Mouse (Mus musculus): ENCODE results near the gene Topors. TPM values are rescaled to one million over a fixed set of nuclear protein-coding genes. Genes with fewer than 3 reads are reported as not detected.

Topors gene
- polyA plus RNA-seq, 1 experiment from 2014 or later, result 35.0 TPM

DNA sequence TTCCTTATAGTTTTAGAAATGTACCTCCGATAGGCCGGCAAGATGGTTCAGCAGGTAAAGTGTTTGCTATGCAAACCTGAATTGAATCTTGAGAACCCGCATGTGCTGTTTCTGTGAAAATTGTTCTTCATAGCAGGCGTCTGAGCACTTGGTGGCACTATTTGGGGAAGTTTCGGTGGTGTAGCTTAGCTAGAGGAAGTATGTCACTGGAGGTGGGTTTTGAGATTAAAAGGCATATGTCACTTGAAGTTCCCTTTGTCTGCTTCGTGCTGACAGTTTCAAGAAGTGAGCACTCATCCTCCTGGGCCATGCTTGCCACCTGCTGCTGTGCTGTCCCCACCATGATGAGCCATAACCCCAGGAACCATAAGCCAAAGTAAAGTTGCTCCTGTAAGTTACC lies 17.8 kb upstream of the Topors start:
- Histone ChIP-seq H3K36me3 (no peaks in the 10 kb centered on the region), H3K27ac (no peak overlapping the region), H3K27me3 (no peaks in the 10 kb centered on the region), H3K4me1 (replicated peaks) (no peaks in the 10 kb centered on the region), H3K4me3 (replicated peaks) (no peak overlapping the region), H3K9me3 (no peaks in the 10 kb centered on the region), H3K9ac (replicated peaks) (no peak overlapping the region), H3K4me2 (replicated peaks) (no peak overlapping the region)
- no peak for ATAC-seq
- WGBS, result 79% methylated on average over 6 of the region's 6 CpGs

DNA sequence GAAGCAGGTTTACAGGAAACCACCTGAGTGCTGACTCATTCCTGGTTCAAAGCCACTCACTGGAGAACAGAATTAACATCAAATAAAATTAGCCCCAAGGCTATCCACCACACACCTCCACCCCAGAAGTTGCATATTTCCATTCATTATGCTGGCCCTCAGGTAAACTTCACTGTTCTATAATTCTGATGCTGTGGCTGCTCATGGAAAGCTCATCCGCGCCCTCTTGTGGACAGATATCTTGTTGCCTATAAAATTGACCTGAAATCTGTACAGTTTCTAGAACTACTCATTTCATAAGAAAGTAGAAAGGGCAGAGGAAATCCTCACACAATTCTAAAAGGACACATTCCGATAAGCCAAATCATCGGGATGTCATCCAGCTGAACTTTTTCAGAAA lies 15.9 kb upstream of the Topors start:
- no peaks in the 10 kb centered on the region for H3K36me3 ChIP-seq
- no peak overlapping the region for H3K27ac ChIP-seq
- 20% methylated on average over 4 of the region's 4 CpGs for WGBS
- H3K4me2 ChIP-seq (replicated peaks), result no peak overlapping the region
- H3K27me3 ChIP-seq, result no peaks in the 10 kb centered on the region
- H3K9ac ChIP-seq (replicated peaks), result no peak overlapping the region
- H3K4me1 ChIP-seq (replicated peaks), result no peaks in the 10 kb centered on the region
- H3K9me3 ChIP-seq, result no peaks in the 10 kb centered on the region
- H3K4me3 ChIP-seq (replicated peaks), result no peak overlapping the region
- no peak for ATAC-seq

DNA sequence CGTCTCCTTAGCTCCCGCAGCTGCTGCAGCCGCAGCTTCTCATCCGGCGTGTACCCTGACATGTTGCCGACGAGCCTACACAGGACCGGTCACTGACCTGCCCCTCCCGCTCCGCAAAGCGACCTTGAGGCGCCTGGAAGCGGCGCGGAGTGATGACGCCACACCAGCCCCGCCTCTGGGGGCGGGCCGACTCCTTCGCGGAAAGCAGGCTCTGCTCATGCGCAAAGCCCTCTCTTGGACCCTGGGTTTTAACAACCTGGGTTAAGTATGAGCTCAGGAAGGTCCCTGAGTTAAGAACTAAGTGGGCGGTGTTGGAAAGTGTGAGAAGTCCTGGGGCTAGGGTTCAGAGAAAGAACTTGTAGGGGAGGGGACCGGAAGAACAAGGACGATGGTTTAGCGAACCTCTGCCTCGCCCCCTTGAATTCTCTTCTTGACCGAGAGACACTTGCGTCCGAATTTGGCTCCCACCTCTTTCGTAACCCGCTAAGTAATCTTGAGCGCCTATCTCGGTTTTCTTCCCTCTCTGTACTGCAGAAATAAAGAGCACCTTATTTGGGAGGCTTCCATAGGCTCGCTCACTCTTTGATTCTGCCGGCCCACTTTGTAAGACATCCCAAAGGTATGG lies 9.7 kb upstream of the Topors start, which contains the start of gene Ndufb6:
Gene Ndufb6, minus strand, starts transcription at position 146 of the 625 bp plus-strand sequence.
- H3K4me2 ChIP-seq (replicated peaks), result peak within 1 kb of the TSS; percentile 96
- under 1% methylated on average over 36 of the region's 36 CpGs for WGBS
- no peaks in the 10 kb centered on the region for H3K9me3 ChIP-seq
- peak within 1 kb of the TSS; percentile 93 for H3K9ac ChIP-seq (replicated peaks)
- peak within 1 kb of the TSS; percentile 94 for H3K4me3 ChIP-seq (replicated peaks)
- H3K27ac ChIP-seq, result peak within 1 kb of the TSS; percentile 51
- peaks cover 14% of the 10 kb centered on the region for H3K36me3 ChIP-seq
- no peaks in the 10 kb centered on the region for H3K27me3 ChIP-seq
- peak; percentile 97 for ATAC-seq
- H3K4me1 ChIP-seq (replicated peaks), result peaks cover 13% of the 10 kb centered on the region

DNA sequence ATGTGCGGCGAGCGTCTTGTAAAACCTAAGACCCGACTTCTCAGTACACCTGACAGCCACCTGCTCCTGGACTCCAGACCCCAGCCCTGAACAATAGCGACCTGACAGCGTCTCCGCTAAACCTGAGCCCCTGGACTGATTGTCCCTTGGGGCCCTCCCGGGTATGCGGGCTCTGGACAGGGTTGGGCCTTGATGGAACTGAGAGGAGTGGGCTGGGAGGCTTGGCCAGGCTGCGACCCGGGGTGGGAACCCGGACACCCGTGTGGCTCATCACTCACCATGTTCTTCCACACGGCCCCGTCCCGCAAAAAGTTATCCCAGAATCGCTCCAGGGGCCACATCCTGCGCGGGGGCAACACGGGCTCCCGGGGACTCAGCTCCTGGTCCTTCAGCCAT lies 9.2 kb upstream of the Topors start:
- Histone ChIP-seq H3K9me3 (no peaks in the 10 kb centered on the region), H3K4me1 (replicated peaks) (peaks cover 13% of the 10 kb centered on the region), H3K4me3 (replicated peaks) (peak overlapping the region; percentile 94), H3K4me2 (replicated peaks) (peak overlapping the region; percentile 96), H3K27me3 (no peaks in the 10 kb centered on the region), H3K9ac (replicated peaks) (peak overlapping the region; percentile 93), H3K27ac (peak overlapping the region; percentile 51), H3K36me3 (peaks cover 14% of the 10 kb centered on the region)
- under 1% methylated on average over 21 of the region's 21 CpGs for WGBS
- ATAC-seq, result peak; percentile 89

DNA sequence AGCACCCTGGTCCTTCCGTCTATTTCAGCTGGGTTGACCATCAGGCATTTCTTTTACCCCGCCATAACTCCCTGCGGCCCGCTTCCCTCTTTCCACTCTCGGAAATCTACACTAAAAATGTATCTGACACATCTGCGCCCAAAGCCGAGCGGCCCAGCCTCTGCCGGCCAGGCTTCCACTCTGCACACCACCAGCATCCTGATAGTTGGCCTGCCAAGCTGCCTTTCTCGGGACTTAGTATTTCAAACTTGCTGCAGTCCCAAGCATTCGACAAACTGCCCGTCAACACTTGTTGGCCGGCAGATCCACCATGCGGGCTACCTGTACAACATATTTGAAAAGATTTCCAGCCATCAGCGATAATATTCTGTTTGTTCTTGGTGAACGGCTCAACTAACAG lies 815 bp downstream of the Topors start:
- peak overlapping the region; percentile 88 for H3K27ac ChIP-seq
- peaks cover 27% of the 10 kb centered on the region for H3K4me1 ChIP-seq (replicated peaks)
- ATAC-seq, result no peak
- H3K4me2 ChIP-seq (replicated peaks), result peak overlapping the region; percentile 91
- no peaks in the 10 kb centered on the region for H3K27me3 ChIP-seq
- peak overlapping the region; percentile 89 for H3K4me3 ChIP-seq (replicated peaks)
- peaks cover 3% of the 10 kb centered on the region; the same call in 1 of the 2 replicates for H3K36me3 ChIP-seq
- H3K9me3 ChIP-seq, result no peaks in the 10 kb centered on the region
- WGBS, result under 1% methylated on average over 16 of the region's 16 CpGs
- peak overlapping the region; percentile 88 for H3K9ac ChIP-seq (replicated peaks)

DNA sequence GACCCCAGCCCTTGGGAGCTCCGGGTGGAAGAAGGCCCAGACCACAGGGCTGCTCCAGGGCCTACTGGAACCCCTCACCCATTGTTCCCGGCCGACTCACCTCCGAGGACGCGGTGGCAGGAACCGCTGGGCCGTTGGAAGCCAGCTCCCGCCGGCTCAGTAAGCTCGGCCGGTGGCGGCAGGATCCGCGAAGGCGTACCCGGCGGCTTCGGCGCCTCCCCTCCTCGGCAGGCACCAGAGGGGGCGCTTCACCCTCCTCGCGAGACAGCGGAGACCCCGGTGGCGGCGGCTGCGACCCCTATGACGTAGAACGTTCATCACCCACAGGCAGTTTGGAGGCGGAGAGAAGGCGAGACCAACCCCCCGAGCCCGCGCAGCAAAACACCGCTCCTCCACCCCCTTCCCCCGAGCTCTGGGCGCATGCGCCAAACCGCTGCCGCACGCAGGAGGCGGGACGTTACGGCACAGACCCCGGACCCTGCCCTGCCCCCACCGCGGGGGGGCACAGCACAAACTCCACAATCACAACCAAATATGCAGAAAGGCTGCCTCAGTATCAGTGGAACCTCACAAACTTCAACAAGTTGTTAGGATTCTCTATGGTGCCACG lies 1.3 kb downstream of the Topors start:
- peak overlapping the region; percentile 88 for H3K27ac ChIP-seq

DNA sequence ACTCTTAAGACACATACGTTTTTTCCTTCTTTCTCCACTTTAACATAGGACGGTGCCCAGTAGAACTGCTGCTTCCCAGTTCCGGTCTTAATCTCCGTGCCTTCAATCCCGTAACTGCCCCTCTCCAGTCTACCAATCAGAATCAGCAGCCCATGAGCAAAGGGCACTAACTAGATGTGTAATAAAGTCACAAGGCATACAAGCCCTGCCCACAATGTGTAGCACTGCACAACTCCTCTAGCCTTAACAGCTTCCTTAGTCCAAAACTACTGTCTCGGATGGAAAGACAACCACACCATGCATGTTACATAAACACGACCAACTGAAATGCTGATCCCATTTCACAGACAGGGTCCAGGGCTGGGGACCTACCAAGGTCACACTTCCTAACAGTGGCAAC lies 2.0 kb downstream of the Topors start:
- Histone ChIP-seq H3K27me3 (no peaks in the 10 kb centered on the region), H3K9me3 (no peaks in the 10 kb centered on the region), H3K9ac (replicated peaks) (peak overlapping the region; percentile 88), H3K4me1 (replicated peaks) (peaks cover 27% of the 10 kb centered on the region), H3K36me3 (peaks cover 5% of the 10 kb centered on the region), H3K4me2 (replicated peaks) (peak overlapping the region; percentile 91), H3K4me3 (replicated peaks) (peak overlapping the region; percentile 89), H3K27ac (peak overlapping the region; percentile 88)
- no peak for ATAC-seq
- 70% methylated on average over 7 of the region's 7 CpGs for WGBS

More for the DNA sequence above, 1.3 kb downstream of the Topors start:
- no peaks in the 10 kb centered on the region for H3K27me3 ChIP-seq
- peak overlapping the region; percentile 89 for H3K4me3 ChIP-seq (replicated peaks)
- peaks cover 3% of the 10 kb centered on the region; the same call in 1 of the 2 replicates for H3K36me3 ChIP-seq
- ATAC-seq, result peak; percentile 83
- peaks cover 27% of the 10 kb centered on the region for H3K4me1 ChIP-seq (replicated peaks)
- 1% methylated on average over 49 of the region's 50 CpGs for WGBS
- no peaks in the 10 kb centered on the region for H3K9me3 ChIP-seq
- H3K4me2 ChIP-seq (replicated peaks), result peak overlapping the region; percentile 91
- H3K9ac ChIP-seq (replicated peaks), result peak overlapping the region; percentile 88

DNA sequence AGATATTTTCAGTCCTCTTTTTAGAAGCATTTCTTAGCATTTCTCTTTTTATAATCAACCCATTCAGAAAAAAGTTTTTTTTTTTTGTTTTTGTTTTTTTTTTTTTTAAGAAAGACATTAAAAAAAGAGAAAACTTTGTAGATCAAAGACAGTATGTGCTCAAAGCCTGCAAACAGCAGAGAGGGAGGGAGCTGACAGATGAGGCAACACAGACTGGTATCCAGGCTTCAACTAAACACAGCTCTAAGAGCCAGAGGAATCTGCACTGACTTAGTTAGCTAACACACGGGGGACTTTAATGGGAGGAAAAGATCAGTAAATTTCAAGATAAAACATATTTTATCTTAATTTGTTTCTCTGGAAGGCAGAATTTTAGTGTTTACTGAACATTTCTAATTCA lies 5.3 kb downstream of the Topors start:
- Histone ChIP-seq H3K9ac (replicated peaks) (no peak overlapping the region), H3K4me1 (replicated peaks) (peaks cover 21% of the 10 kb centered on the region), H3K27ac (no peak overlapping the region), H3K27me3 (no peaks in the 10 kb centered on the region), H3K9me3 (no peaks in the 10 kb centered on the region), H3K4me3 (replicated peaks) (no peak overlapping the region), H3K36me3 (peaks cover 35% of the 10 kb centered on the region), H3K4me2 (replicated peaks) (no peak overlapping the region)
- WGBS, result 89% methylated on average over 1 of the region's 1 CpGs
- no peak for ATAC-seq

DNA sequence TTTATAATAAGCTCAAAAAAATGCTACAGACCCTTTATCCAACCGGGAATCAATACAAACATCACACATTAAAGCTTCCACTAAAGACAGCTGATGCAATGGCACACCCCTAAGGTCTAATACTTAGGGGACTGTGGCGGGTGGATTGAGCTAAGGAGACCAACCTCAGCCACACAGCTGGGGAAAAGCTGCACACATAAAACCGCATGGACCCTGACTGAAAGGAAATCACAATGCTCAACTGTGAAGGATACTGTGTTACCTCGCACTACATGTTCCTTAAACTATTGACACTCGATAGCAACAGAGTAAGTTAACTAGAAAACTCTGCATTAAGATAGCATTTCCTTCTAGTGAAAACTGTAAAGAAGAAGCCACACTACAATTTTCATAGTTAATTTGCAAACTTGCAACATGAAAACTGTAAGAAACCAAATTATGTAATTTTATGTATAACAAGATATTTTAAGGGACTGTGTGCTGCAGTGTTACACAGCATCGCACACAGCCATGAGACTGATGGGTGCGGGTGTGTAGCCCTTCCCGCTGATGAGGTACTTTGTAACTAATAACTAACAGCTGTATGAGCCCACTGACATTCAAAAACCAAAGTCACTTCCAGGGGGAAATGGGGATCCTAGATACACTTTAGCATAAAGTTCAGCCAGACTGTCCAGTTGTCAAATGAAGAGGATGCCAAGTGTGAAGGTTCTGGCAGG lies 15.1 kb downstream of the Topors start:
- Histone ChIP-seq H3K9me3 (no peaks in the 10 kb centered on the region), H3K4me1 (replicated peaks) (no peaks in the 10 kb centered on the region), H3K27me3 (no peaks in the 10 kb centered on the region), H3K9ac (replicated peaks) (no peak overlapping the region), H3K27ac (no peak overlapping the region), H3K36me3 (peaks cover 18% of the 10 kb centered on the region), H3K4me3 (replicated peaks) (no peak overlapping the region), H3K4me2 (replicated peaks) (no peak overlapping the region)
- 91% methylated on average over 8 of the region's 8 CpGs for WGBS
- no peak for ATAC-seq

DNA sequence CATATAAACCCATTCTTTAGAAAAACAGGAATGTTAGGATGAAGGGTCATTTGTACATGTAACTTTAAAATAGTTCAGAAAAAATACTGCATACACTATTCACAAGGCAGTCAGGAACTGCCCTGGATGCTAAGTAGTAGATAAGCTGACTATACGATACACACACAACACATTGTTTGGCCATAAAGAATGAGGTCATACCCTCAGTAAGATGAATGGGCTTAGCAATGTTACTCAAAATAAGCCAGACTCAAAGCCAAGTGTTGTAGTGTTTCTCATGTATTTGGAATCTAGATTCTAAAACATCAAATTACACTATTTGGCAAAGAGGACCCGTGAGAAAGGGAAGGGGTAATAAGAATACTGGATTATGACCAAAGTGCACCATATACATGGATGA lies 15.9 kb downstream of the Topors start:
- H3K9me3 ChIP-seq, result no peaks in the 10 kb centered on the region
- no peak overlapping the region for H3K27ac ChIP-seq
- WGBS, result 80% methylated on average over 2 of the region's 2 CpGs
- no peak overlapping the region for H3K4me2 ChIP-seq (replicated peaks)
- ATAC-seq, result no peak
- H3K9ac ChIP-seq (replicated peaks), result no peak overlapping the region
- no peak overlapping the region for H3K4me3 ChIP-seq (replicated peaks)
- peaks cover 11% of the 10 kb centered on the region for H3K36me3 ChIP-seq
- no peaks in the 10 kb centered on the region for H3K27me3 ChIP-seq
- H3K4me1 ChIP-seq (replicated peaks), result no peaks in the 10 kb centered on the region

DNA sequence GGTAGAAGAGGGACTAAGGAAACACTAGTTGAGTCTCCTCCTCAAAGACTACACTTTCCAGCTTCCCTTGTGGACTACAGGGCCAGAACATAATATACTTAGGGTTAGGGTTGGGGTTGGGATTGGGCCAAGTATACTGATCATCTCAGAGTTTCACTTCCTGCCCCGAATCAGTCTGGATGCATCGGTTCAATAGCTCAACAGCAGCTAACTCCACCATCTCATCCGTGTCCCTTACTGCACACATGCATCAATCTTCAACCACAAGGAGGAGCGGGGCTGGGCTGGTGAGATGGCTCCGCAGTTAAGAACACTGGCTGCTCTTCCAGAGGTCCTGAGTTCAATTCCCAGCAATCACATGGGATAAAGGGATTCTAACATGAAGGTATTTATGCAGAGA lies 18.7 kb downstream of the Topors start:
- Histone ChIP-seq H3K9me3 (no peaks in the 10 kb centered on the region), H3K4me3 (replicated peaks) (no peak overlapping the region), H3K36me3 (no peaks in the 10 kb centered on the region), H3K9ac (replicated peaks) (no peak overlapping the region), H3K4me2 (replicated peaks) (no peak overlapping the region), H3K27me3 (no peaks in the 10 kb centered on the region), H3K27ac (no peak overlapping the region), H3K4me1 (replicated peaks) (no peaks in the 10 kb centered on the region)
- no peak for ATAC-seq
- 90% methylated on average over 5 of the region's 5 CpGs for WGBS

DNA sequence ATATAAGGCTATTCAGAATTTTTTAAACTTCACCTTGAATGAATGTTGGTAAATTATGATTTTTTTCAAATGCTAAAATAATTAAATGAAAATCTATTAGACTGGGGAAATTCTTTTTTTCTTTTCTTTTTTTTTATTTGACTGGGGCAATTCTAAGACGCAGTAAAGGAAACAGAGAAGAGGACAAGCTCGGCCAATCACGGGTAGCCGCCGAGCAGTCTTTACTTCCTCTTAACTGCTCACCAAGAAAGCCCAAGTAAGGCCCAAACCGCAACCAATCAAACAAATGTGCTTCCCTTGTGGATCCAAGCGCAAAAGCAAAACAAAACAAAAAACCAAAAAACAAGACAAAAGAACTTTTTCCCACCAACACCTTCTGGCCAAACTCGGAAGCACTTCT lies 25.6 kb downstream of the Topors start:
- 85% methylated on average over 8 of the region's 8 CpGs for WGBS
- ATAC-seq, result no peak
- Histone ChIP-seq H3K4me3 (replicated peaks) (no peak overlapping the region), H3K4me1 (replicated peaks) (peaks cover 12% of the 10 kb centered on the region), H3K27me3 (no peaks in the 10 kb centered on the region), H3K9me3 (no peaks in the 10 kb centered on the region), H3K27ac (no peak overlapping the region), H3K36me3 (no peaks in the 10 kb centered on the region), H3K9ac (replicated peaks) (no peak overlapping the region), H3K4me2 (replicated peaks) (no peak overlapping the region)
